Mouse (Mus musculus) limb, embryonic 11.5 days (tissue): ENCODE results near the gene Hook2. TPM values are rescaled to one million over a fixed set of nuclear protein-coding genes. Genes with fewer than 3 reads are reported as not detected.

ENCODE experiments used
- polyA plus RNA-seq: library from polyadenylated mRNA; unstranded; fragments of >200 nt; fragmentation: Nextera tagmentation; extraction: Ambion mirVana; gene quantifications from 2 replicates; pipeline ENCODE4 v1.2.1, GENCODE M21; 2014

Gene Hook2
- polyA plus RNA-seq, 1 experiment from 2014 or later = 15.2 TPM

Other genes starting within 250 kb of the Hook2 start
- gene Nfix, start 190.3 kb upstream of the Hook2 start, polyA plus RNA-seq = 4.6 TPM in 2 replicates
- gene Dand5, start 167.8 kb upstream of the Hook2 start, polyA plus RNA-seq = 3.6 and 3.9 TPM in 2 replicates
- gene Gadd45gip1, start 159.1 kb upstream of the Hook2 start, polyA plus RNA-seq = 45.0 and 46.7 TPM in 2 replicates
- gene Rad23a, start 149.9 kb upstream of the Hook2 start, polyA plus RNA-seq = 93.1 and 93.4 TPM in 2 replicates
- gene Calr, start 143.7 kb upstream of the Hook2 start, polyA plus RNA-seq = 854 and 918 TPM in 2 replicates
- 99.9 and 105 TPM in 2 replicates for gene Farsa, start 133.6 kb upstream of the Hook2 start, polyA plus RNA-seq
- gene Syce2, start 118.5 kb upstream of the Hook2 start, polyA plus RNA-seq = 86.5 and 89.0 TPM in 2 replicates
- 42.1 and 43.3 TPM in 2 replicates for gene Gcdh, start 96.7 kb upstream of the Hook2 start, polyA plus RNA-seq
- gene Klf1, start 88.7 kb upstream of the Hook2 start, polyA plus RNA-seq = 9.1 and 11.0 TPM in 2 replicates
- 8.2 and 8.6 TPM in 2 replicates for gene Dnase2a, start 82.0 kb upstream of the Hook2 start, polyA plus RNA-seq
- 0.17 and 0.71 TPM in 2 replicates for gene Mast1, start 53.2 kb upstream of the Hook2 start, polyA plus RNA-seq
- gene Rtbdn, start 43.6 kb upstream of the Hook2 start, polyA plus RNA-seq = 0.16 TPM in 1 of 2 replicates, not detected in the other
- gene Gm49661, start 21.2 kb upstream of the Hook2 start, polyA plus RNA-seq = not detected in 2 replicates
- 1,235 and 1,326 TPM in 2 replicates for gene Prdx2, start 21.0 kb upstream of the Hook2 start, polyA plus RNA-seq
- 127 and 133 TPM in 2 replicates for gene Rnaseh2a, start 20.8 kb upstream of the Hook2 start, polyA plus RNA-seq
- 7.2 and 7.7 TPM in 2 replicates for gene Junb, start 11.9 kb upstream of the Hook2 start, polyA plus RNA-seq
- gene Best2, start 23.9 kb downstream of the Hook2 start, polyA plus RNA-seq = not detected in 2 replicates
- 119 and 131 TPM in 2 replicates for gene Asna1, start 34.7 kb downstream of the Hook2 start, polyA plus RNA-seq
- gene Trir, start 36.2 kb downstream of the Hook2 start, polyA plus RNA-seq = 194 and 197 TPM in 2 replicates
- gene Tnpo2, start 46.3 kb downstream of the Hook2 start, polyA plus RNA-seq = 12.7 and 16.3 TPM in 2 replicates
- 21.0 and 21.2 TPM in 2 replicates for gene Fbxw9, start 69.5 kb downstream of the Hook2 start, polyA plus RNA-seq
- gene Gm5741, start 77.4 kb downstream of the Hook2 start, polyA plus RNA-seq = 0.75 TPM in 1 of 2 replicates, not detected in the other
- gene Dhps, start 81.2 kb downstream of the Hook2 start, polyA plus RNA-seq = 69.4 and 73.8 TPM in 2 replicates
- gene Wdr83os, start 90.1 kb downstream of the Hook2 start, polyA plus RNA-seq = 112 and 115 TPM in 2 replicates
- gene Wdr83, start 90.7 kb downstream of the Hook2 start, polyA plus RNA-seq = 54.9 and 57.7 TPM in 2 replicates
- gene Man2b1, start 92.7 kb downstream of the Hook2 start, polyA plus RNA-seq = 22.1 and 23.4 TPM in 2 replicates
- gene Zfp791, start 132.5 kb downstream of the Hook2 start, polyA plus RNA-seq = 2.1 and 2.3 TPM in 2 replicates
- gene Cks1brt, start 161.3 kb downstream of the Hook2 start, polyA plus RNA-seq = not detected in 2 replicates
- gene Olfr371, start 235.4 kb downstream of the Hook2 start, polyA plus RNA-seq = not detected in 2 replicates